Mouse (Mus musculus): ENCODE data around the gene Tpx2.

- TF ChIP-seq CTCF (IDR thresholded peaks at IDR 0.05; ENCODE audit: low read depth, low read length) (no peak), GATA1 (IDR thresholded peaks at IDR 0.05; ENCODE audit: borderline replicate concordance, low read length) (no peak)
Observed at GRCm38 (mm10) chr2:152800762-152801113, 47.0 kb upstream of the Tpx2 start.
